Mouse (Mus musculus): ENCODE measurements around the gene Spag16. TPM values are rescaled to one million over a fixed set of nuclear protein-coding genes. Genes with fewer than 3 reads are reported as not detected.

The Spag16 gene
- polyA plus RNA-seq, 1 experiment, result 117 TPM

GRCm38 (mm10) chr1:69956606-69957005, 129.8 kb downstream of the Spag16 start:
- Histone ChIP-seq H3K27ac (ENCODE audit: control insufficient read depth, insufficient read depth, low read depth, low read length) (no peak overlapping the region), H3K27me3 (ENCODE audit: control insufficient read depth, insufficient read depth, low read length) (no peaks in the 10 kb centered on the region), H3K36me3 (ENCODE audit: control insufficient read depth, insufficient read depth, low read length) (no peaks in the 10 kb centered on the region), H3K4me3 (ENCODE audit: control insufficient read depth, low read depth, low read length) (no peak overlapping the region), H3K4me1 (ENCODE audit: control insufficient read depth, insufficient read depth, low read length) (no peaks in the 10 kb centered on the region)
- no peak for TF ChIP-seq CTCF (IDR thresholded peaks at IDR 0.05; ENCODE audit: control insufficient read depth, insufficient read depth, insufficient replicate concordance, low read depth, low read length)
- TF ChIP-seq POLR2A (IDR thresholded peaks at IDR 0.05; ENCODE audit: control insufficient read depth, low read depth, low read length), result no peak

DNA sequence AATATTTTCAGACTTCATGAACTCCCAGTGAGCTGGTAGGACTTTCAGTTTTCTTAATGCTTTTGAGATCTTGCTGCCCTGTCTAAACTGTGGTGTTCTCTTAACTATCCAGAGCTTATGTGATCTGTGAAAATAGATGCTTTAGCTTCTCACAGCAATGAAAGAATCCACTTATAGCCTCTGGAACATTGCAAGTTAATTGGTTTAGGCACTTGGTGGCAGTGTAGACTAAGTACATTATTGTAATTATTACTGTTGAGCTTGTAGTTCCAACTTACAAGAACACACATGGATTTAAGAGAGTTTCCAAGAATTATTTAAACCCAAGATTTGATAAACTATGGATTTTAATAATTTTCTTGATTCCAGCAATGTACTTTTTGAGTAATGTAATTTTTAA, 170.1 kb downstream of the Spag16 start:
- TF ChIP-seq CTCF (IDR thresholded peaks at IDR 0.05; ENCODE audit: control insufficient read depth, insufficient read depth, insufficient replicate concordance, low read depth, low read length), result no peak
- TF ChIP-seq POLR2A (IDR thresholded peaks at IDR 0.05; ENCODE audit: control insufficient read depth, low read depth, low read length), result no peak
- H3K27ac ChIP-seq (ENCODE audit: control insufficient read depth, insufficient read depth, low read depth, low read length), result no peak overlapping the region
- H3K27me3 ChIP-seq (ENCODE audit: control insufficient read depth, insufficient read depth, low read length), result no peaks in the 10 kb centered on the region
- H3K36me3 ChIP-seq (ENCODE audit: control insufficient read depth, insufficient read depth, low read length), result no peaks in the 10 kb centered on the region
- no peak overlapping the region for H3K4me3 ChIP-seq (ENCODE audit: control insufficient read depth, low read depth, low read length)
- H3K4me1 ChIP-seq (ENCODE audit: control insufficient read depth, insufficient read depth, low read length), result no peaks in the 10 kb centered on the region

DNA sequence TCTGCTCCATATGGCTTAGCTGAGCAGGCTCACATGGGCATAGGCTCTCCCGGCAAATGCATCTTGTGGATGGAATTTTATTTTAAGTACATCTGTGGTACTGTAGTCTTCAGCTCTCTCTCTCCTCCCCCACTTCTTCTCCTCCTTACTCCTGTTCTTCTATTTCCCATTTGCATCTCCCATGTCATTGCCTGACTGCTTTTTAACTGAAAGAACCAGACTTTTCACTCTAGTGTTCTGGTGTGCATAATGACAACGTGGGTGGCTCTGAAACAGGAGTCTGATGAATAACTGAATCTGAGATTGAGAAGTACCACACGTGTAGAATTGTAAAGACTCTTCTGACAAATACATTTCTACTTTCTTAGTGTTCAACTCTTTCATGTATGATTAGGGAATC, 186.2 kb downstream of the Spag16 start:
- TF ChIP-seq POLR2A (IDR thresholded peaks at IDR 0.05; ENCODE audit: control insufficient read depth, low read depth, low read length) (no peak), CTCF (IDR thresholded peaks at IDR 0.05; ENCODE audit: control insufficient read depth, insufficient read depth, insufficient replicate concordance, low read depth, low read length) (no peak)

GRCm38 (mm10) chr1:70037384-70037783, 210.6 kb downstream of the Spag16 start:
- Histone ChIP-seq H3K4me3 (ENCODE audit: control insufficient read depth, low read depth, low read length) (no peak overlapping the region), H3K27ac (ENCODE audit: control insufficient read depth, insufficient read depth, low read depth, low read length) (no peak overlapping the region), H3K27me3 (ENCODE audit: control insufficient read depth, insufficient read depth, low read length) (no peaks in the 10 kb centered on the region), H3K36me3 (ENCODE audit: control insufficient read depth, insufficient read depth, low read length) (no peaks in the 10 kb centered on the region), H3K4me1 (ENCODE audit: control insufficient read depth, insufficient read depth, low read length) (no peaks in the 10 kb centered on the region)
- no peak for TF ChIP-seq CTCF (IDR thresholded peaks at IDR 0.05; ENCODE audit: control insufficient read depth, insufficient read depth, insufficient replicate concordance, low read depth, low read length)
- TF ChIP-seq POLR2A (IDR thresholded peaks at IDR 0.05; ENCODE audit: control insufficient read depth, low read depth, low read length), result no peak

More for the DNA sequence above, 186.2 kb downstream of the Spag16 start:
- H3K36me3 ChIP-seq (ENCODE audit: control insufficient read depth, insufficient read depth, low read length), result no peaks in the 10 kb centered on the region
- H3K27ac ChIP-seq (ENCODE audit: control insufficient read depth, insufficient read depth, low read depth, low read length), result no peak overlapping the region
- no peaks in the 10 kb centered on the region for H3K4me1 ChIP-seq (ENCODE audit: control insufficient read depth, insufficient read depth, low read length)
- H3K4me3 ChIP-seq (ENCODE audit: control insufficient read depth, low read depth, low read length), result no peak overlapping the region
- no peaks in the 10 kb centered on the region for H3K27me3 ChIP-seq (ENCODE audit: control insufficient read depth, insufficient read depth, low read length)

DNA sequence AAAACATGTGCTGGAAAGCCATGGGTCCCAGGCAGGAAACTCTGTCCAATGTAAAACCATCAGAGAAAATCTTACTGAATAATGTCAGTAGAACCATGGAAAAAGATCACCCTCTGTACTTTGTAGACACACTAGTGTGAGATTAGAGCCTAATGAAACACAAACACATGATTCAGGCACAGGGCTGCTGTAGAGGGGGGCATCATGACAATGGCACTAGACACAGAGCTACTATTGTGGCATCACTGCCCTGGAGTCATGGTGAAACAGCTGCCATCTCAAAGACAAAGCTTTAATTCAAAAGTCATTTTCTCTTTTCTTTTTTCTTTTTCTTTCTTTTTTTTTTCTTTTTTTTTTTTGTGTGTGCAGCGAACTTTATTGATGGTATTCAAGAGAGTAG, 240.6 kb downstream of the Spag16 start:
- Histone ChIP-seq H3K27ac (ENCODE audit: control insufficient read depth, insufficient read depth, low read depth, low read length) (no peak overlapping the region), H3K4me3 (ENCODE audit: control insufficient read depth, low read depth, low read length) (no peak overlapping the region), H3K4me1 (ENCODE audit: control insufficient read depth, insufficient read depth, low read length) (no peaks in the 10 kb centered on the region), H3K36me3 (ENCODE audit: control insufficient read depth, insufficient read depth, low read length) (no peaks in the 10 kb centered on the region), H3K27me3 (ENCODE audit: control insufficient read depth, insufficient read depth, low read length) (no peaks in the 10 kb centered on the region)
- no peak for TF ChIP-seq CTCF (IDR thresholded peaks at IDR 0.05; ENCODE audit: control insufficient read depth, insufficient read depth, insufficient replicate concordance, low read depth, low read length)
- no peak for TF ChIP-seq POLR2A (IDR thresholded peaks at IDR 0.05; ENCODE audit: control insufficient read depth, low read depth, low read length)

GRCm38 (mm10) chr1:70073440-70073839, 246.7 kb downstream of the Spag16 start:
- Histone ChIP-seq H3K4me3 (ENCODE audit: control insufficient read depth, low read depth, low read length) (no peak overlapping the region), H3K27me3 (ENCODE audit: control insufficient read depth, insufficient read depth, low read length) (no peaks in the 10 kb centered on the region), H3K4me1 (ENCODE audit: control insufficient read depth, insufficient read depth, low read length) (no peaks in the 10 kb centered on the region), H3K27ac (ENCODE audit: control insufficient read depth, insufficient read depth, low read depth, low read length) (no peak overlapping the region), H3K36me3 (ENCODE audit: control insufficient read depth, insufficient read depth, low read length) (no peaks in the 10 kb centered on the region)
- TF ChIP-seq CTCF (IDR thresholded peaks at IDR 0.05; ENCODE audit: control insufficient read depth, insufficient read depth, insufficient replicate concordance, low read depth, low read length) (no peak), POLR2A (IDR thresholded peaks at IDR 0.05; ENCODE audit: control insufficient read depth, low read depth, low read length) (no peak)

DNA sequence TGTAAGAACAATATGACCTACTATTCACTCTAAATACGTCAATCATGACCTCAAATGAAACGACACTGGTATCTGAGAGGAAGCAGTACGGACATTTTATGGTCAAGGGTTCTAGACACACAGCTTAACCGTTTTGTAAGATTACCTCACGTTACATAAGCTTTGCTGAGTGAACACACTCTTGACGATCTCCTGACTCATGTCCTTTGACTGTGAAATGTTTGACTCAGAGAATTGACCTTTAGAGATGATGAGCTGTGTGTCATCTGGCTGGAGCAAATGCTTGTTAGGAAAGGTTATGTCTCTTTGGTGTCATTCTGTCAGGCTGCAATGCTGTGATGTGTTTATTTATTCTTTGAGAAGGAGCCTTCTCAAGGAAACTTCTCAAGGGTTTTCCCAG, 252.0 kb downstream of the Spag16 start:
- no peak for TF ChIP-seq POLR2A (IDR thresholded peaks at IDR 0.05; ENCODE audit: control insufficient read depth, low read depth, low read length)
- TF ChIP-seq CTCF (IDR thresholded peaks at IDR 0.05; ENCODE audit: control insufficient read depth, insufficient read depth, insufficient replicate concordance, low read depth, low read length), result no peak
- H3K4me1 ChIP-seq (ENCODE audit: control insufficient read depth, insufficient read depth, low read length), result no peaks in the 10 kb centered on the region
- no peak overlapping the region for H3K4me3 ChIP-seq (ENCODE audit: control insufficient read depth, low read depth, low read length)
- no peaks in the 10 kb centered on the region for H3K27me3 ChIP-seq (ENCODE audit: control insufficient read depth, insufficient read depth, low read length)
- no peaks in the 10 kb centered on the region for H3K36me3 ChIP-seq (ENCODE audit: control insufficient read depth, insufficient read depth, low read length)
- H3K27ac ChIP-seq (ENCODE audit: control insufficient read depth, insufficient read depth, low read depth, low read length), result no peak overlapping the region
